Mouse (Mus musculus): Measurements from ENCODE around the gene Loxl4. TPM values are rescaled to one million over a fixed set of nuclear protein-coding genes. Genes with fewer than 3 reads are reported as not detected.
A peak's percentile ranks its signal among the peaks of the same experiment; 100 is the strongest.

The Loxl4 gene
- polyA plus RNA-seq, 1 experiment from 2014 or later, result 2.4 TPM

- no peak for ATAC-seq
- 72% methylated on average over 7 of the region's 7 CpGs for WGBS
- no peak overlapping the region for H3K27ac ChIP-seq (ENCODE audit: low read length)
- no peak overlapping the region for H3K4me2 ChIP-seq (ENCODE audit: low read depth, low read length)
- H3K27me3 ChIP-seq (replicated peaks; ENCODE audit: control insufficient read depth, insufficient read depth, low read length), result no peaks in the 10 kb centered on the region; the same call in 1 of the 2 replicates
- H3K4me1 ChIP-seq (ENCODE audit: control insufficient read depth, insufficient read depth, low read length), result no peaks in the 10 kb centered on the region; the same call in 1 of the 2 replicates
- H3K9ac ChIP-seq (ENCODE audit: low read depth, low read length), result no peak overlapping the region
- no peaks in the 10 kb centered on the region for H3K36me3 ChIP-seq (ENCODE audit: control insufficient read depth, insufficient read depth, low read length)
- no peaks in the 10 kb centered on the region for H3K9me3 ChIP-seq (ENCODE audit: control insufficient read depth, low read length)
- H3K4me3 ChIP-seq (ENCODE audit: low read length), result no peak overlapping the region
These were observed 1.1 kb upstream of the Loxl4 start for GRCm38 (mm10) chr19:42613647-42614225.

GRCm38 (mm10) chr19:42613116-42613515, 503 bp upstream of the Loxl4 start:
- Histone ChIP-seq H3K4me3 (ENCODE audit: low read length) (peak overlapping the region; percentile 52), H3K4me1 (ENCODE audit: control insufficient read depth, insufficient read depth, low read length) (no peaks in the 10 kb centered on the region; the same call in 1 of the 2 replicates), H3K36me3 (ENCODE audit: control insufficient read depth, insufficient read depth, low read length) (no peaks in the 10 kb centered on the region), H3K4me2 (ENCODE audit: low read depth, low read length) (peak overlapping the region; percentile 84), H3K27me3 (replicated peaks; ENCODE audit: control insufficient read depth, insufficient read depth, low read length) (no peaks in the 10 kb centered on the region; the same call in 1 of the 2 replicates), H3K9ac (ENCODE audit: low read depth, low read length) (peak overlapping the region; percentile 62; the same call in 1 of the 2 replicates), H3K27ac (ENCODE audit: low read length) (no peak overlapping the region), H3K9me3 (ENCODE audit: control insufficient read depth, low read length) (no peaks in the 10 kb centered on the region)
- 8% methylated on average over 7 of the region's 7 CpGs for WGBS
- ATAC-seq, result no peak

- no peaks in the 10 kb centered on the region for H3K36me3 ChIP-seq (ENCODE audit: control insufficient read depth, insufficient read depth, low read length)
- H3K27ac ChIP-seq (ENCODE audit: low read length), result no peak overlapping the region
- no peak overlapping the region for H3K4me2 ChIP-seq (ENCODE audit: low read depth, low read length)
- 80% methylated on average over 4 of the region's 4 CpGs for WGBS
- H3K4me3 ChIP-seq (ENCODE audit: low read length), result no peak overlapping the region
- H3K27me3 ChIP-seq (replicated peaks; ENCODE audit: control insufficient read depth, insufficient read depth, low read length), result no peaks in the 10 kb centered on the region; the same call in 1 of the 2 replicates
- H3K9me3 ChIP-seq (ENCODE audit: control insufficient read depth, low read length), result no peaks in the 10 kb centered on the region
- H3K4me1 ChIP-seq (ENCODE audit: control insufficient read depth, insufficient read depth, low read length), result no peaks in the 10 kb centered on the region; the same call in 1 of the 2 replicates
- no peak overlapping the region for H3K9ac ChIP-seq (ENCODE audit: low read depth, low read length)
- no peak for ATAC-seq
These were observed 867 bp downstream of the Loxl4 start for GRCm38 (mm10) chr19:42611746-42612145.

- WGBS, result 85% methylated on average over 3 of the region's 3 CpGs
- Histone ChIP-seq H3K9ac (ENCODE audit: low read depth, low read length) (no peak overlapping the region), H3K9me3 (ENCODE audit: control insufficient read depth, low read length) (no peaks in the 10 kb centered on the region), H3K27me3 (replicated peaks; ENCODE audit: control insufficient read depth, insufficient read depth, low read length) (no peaks in the 10 kb centered on the region; the same call in 1 of the 2 replicates), H3K4me2 (ENCODE audit: low read depth, low read length) (no peak overlapping the region), H3K27ac (ENCODE audit: low read length) (no peak overlapping the region), H3K4me1 (ENCODE audit: control insufficient read depth, insufficient read depth, low read length) (no peaks in the 10 kb centered on the region; the same call in 1 of the 2 replicates), H3K36me3 (ENCODE audit: control insufficient read depth, insufficient read depth, low read length) (no peaks in the 10 kb centered on the region), H3K4me3 (ENCODE audit: low read length) (no peak overlapping the region)
- ATAC-seq, result no peak
These were observed 2.9 kb downstream of the Loxl4 start for GRCm38 (mm10) chr19:42609716-42610115.

- Histone ChIP-seq H3K4me2 (ENCODE audit: low read depth, low read length) (no peak overlapping the region), H3K36me3 (ENCODE audit: control insufficient read depth, insufficient read depth, low read length) (no peaks in the 10 kb centered on the region), H3K9ac (ENCODE audit: low read depth, low read length) (no peak overlapping the region), H3K4me3 (ENCODE audit: low read length) (no peak overlapping the region), H3K27me3 (replicated peaks; ENCODE audit: control insufficient read depth, insufficient read depth, low read length) (no peaks in the 10 kb centered on the region; the same call in 1 of the 2 replicates), H3K4me1 (ENCODE audit: control insufficient read depth, insufficient read depth, low read length) (no peaks in the 10 kb centered on the region; the same call in 1 of the 2 replicates), H3K27ac (ENCODE audit: low read length) (no peak overlapping the region), H3K9me3 (ENCODE audit: control insufficient read depth, low read length) (no peaks in the 10 kb centered on the region)
- no peak for ATAC-seq
- WGBS, result 94% methylated on average over 5 of the region's 5 CpGs
These were observed 4.5 kb downstream of the Loxl4 start for GRCm38 (mm10) chr19:42608082-42608481.

GRCm38 (mm10) chr19:42602576-42602975, 10.0 kb downstream of the Loxl4 start:
- Histone ChIP-seq H3K27ac (ENCODE audit: low read length) (no peak overlapping the region), H3K4me1 (ENCODE audit: control insufficient read depth, insufficient read depth, low read length) (no peaks in the 10 kb centered on the region), H3K36me3 (ENCODE audit: control insufficient read depth, insufficient read depth, low read length) (no peaks in the 10 kb centered on the region), H3K9me3 (ENCODE audit: control insufficient read depth, low read length) (no peaks in the 10 kb centered on the region), H3K4me2 (ENCODE audit: low read depth, low read length) (no peak overlapping the region), H3K27me3 (replicated peaks; ENCODE audit: control insufficient read depth, insufficient read depth, low read length) (no peaks in the 10 kb centered on the region), H3K9ac (ENCODE audit: low read depth, low read length) (no peak overlapping the region), H3K4me3 (ENCODE audit: low read length) (no peak overlapping the region)
- WGBS, result 67% methylated on average over 8 of the region's 8 CpGs
- ATAC-seq, result peak; percentile 86

GRCm38 (mm10) chr19:42602041-42602440, 10.6 kb downstream of the Loxl4 start:
- Histone ChIP-seq H3K4me1 (ENCODE audit: control insufficient read depth, insufficient read depth, low read length) (no peaks in the 10 kb centered on the region), H3K27me3 (replicated peaks; ENCODE audit: control insufficient read depth, insufficient read depth, low read length) (no peaks in the 10 kb centered on the region), H3K36me3 (ENCODE audit: control insufficient read depth, insufficient read depth, low read length) (no peaks in the 10 kb centered on the region), H3K9me3 (ENCODE audit: control insufficient read depth, low read length) (no peaks in the 10 kb centered on the region), H3K4me3 (ENCODE audit: low read length) (no peak overlapping the region), H3K27ac (ENCODE audit: low read length) (no peak overlapping the region), H3K4me2 (ENCODE audit: low read depth, low read length) (no peak overlapping the region), H3K9ac (ENCODE audit: low read depth, low read length) (no peak overlapping the region)
- WGBS, result 74% methylated on average over 8 of the region's 8 CpGs
- ATAC-seq, result no peak

GRCm38 (mm10) chr19:42601445-42601844, 11.2 kb downstream of the Loxl4 start:
- Histone ChIP-seq H3K4me3 (ENCODE audit: low read length) (no peak overlapping the region), H3K27ac (ENCODE audit: low read length) (no peak overlapping the region), H3K9me3 (ENCODE audit: control insufficient read depth, low read length) (no peaks in the 10 kb centered on the region), H3K9ac (ENCODE audit: low read depth, low read length) (no peak overlapping the region), H3K36me3 (ENCODE audit: control insufficient read depth, insufficient read depth, low read length) (no peaks in the 10 kb centered on the region), H3K4me2 (ENCODE audit: low read depth, low read length) (no peak overlapping the region), H3K27me3 (replicated peaks; ENCODE audit: control insufficient read depth, insufficient read depth, low read length) (no peaks in the 10 kb centered on the region), H3K4me1 (ENCODE audit: control insufficient read depth, insufficient read depth, low read length) (no peaks in the 10 kb centered on the region)
- no peak for ATAC-seq
- 78% methylated on average over 2 of the region's 2 CpGs for WGBS

- WGBS, result 56% methylated on average over 3 of the region's 3 CpGs
- H3K4me2 ChIP-seq (ENCODE audit: low read depth, low read length), result no peak overlapping the region
- H3K36me3 ChIP-seq (ENCODE audit: control insufficient read depth, insufficient read depth, low read length), result no peaks in the 10 kb centered on the region
- no peaks in the 10 kb centered on the region for H3K9me3 ChIP-seq (ENCODE audit: control insufficient read depth, low read length)
- no peaks in the 10 kb centered on the region for H3K27me3 ChIP-seq (replicated peaks; ENCODE audit: control insufficient read depth, insufficient read depth, low read length)
- ATAC-seq, result no peak
- H3K4me3 ChIP-seq (ENCODE audit: low read length), result no peak overlapping the region
- no peaks in the 10 kb centered on the region for H3K4me1 ChIP-seq (ENCODE audit: control insufficient read depth, insufficient read depth, low read length)
- H3K27ac ChIP-seq (ENCODE audit: low read length), result no peak overlapping the region
- no peak overlapping the region for H3K9ac ChIP-seq (ENCODE audit: low read depth, low read length)
These were observed 12.0 kb downstream of the Loxl4 start for GRCm38 (mm10) chr19:42600591-42600990.

- no peaks in the 10 kb centered on the region for H3K27me3 ChIP-seq (replicated peaks; ENCODE audit: control insufficient read depth, insufficient read depth, low read length)
- no peak overlapping the region for H3K9ac ChIP-seq (ENCODE audit: low read depth, low read length)
- whole genome bisulfite sequencing, result 82% methylated on average over 17 of the region's 17 CpGs
- no peak overlapping the region for H3K4me3 ChIP-seq (ENCODE audit: low read length)
- H3K9me3 ChIP-seq (ENCODE audit: control insufficient read depth, low read length), result no peaks in the 10 kb centered on the region
- no peaks in the 10 kb centered on the region for H3K4me1 ChIP-seq (ENCODE audit: control insufficient read depth, insufficient read depth, low read length)
- no peak overlapping the region for H3K27ac ChIP-seq (ENCODE audit: low read length)
- no peak for ATAC-seq
- no peak overlapping the region for H3K4me2 ChIP-seq (ENCODE audit: low read depth, low read length)
- no peaks in the 10 kb centered on the region for H3K36me3 ChIP-seq (ENCODE audit: control insufficient read depth, insufficient read depth, low read length)
These were observed 12.7 kb downstream of the Loxl4 start for GRCm38 (mm10) chr19:42599891-42600290.
